Mouse (Mus musculus) brain, embryonic 14.5 days (tissue): ENCODE results near the gene Sgtb. TPM values are rescaled to one million over a fixed set of nuclear protein-coding genes. Genes with fewer than 3 reads are reported as not detected.

Experiments
- DNase-seq: peaks from one replicate; pipeline ENCODE4 v3.0.0-alpha.2; 2011; ENCODE audit warnings: low read depth
- CTCF ChIP-seq: fragments of 200-500 bp; IDR thresholded peaks from 2 replicates; pipeline ENCODE4 v1.5.1; 2012; ENCODE audit warnings: inconsistent platforms, mild to moderate bottlenecking, moderate library complexity, borderline replicate concordance; ENCODE audit not compliant: insufficient read depth, insufficient read length; ENCODE audit errors: extremely low read depth
- POLR2A ChIP-seq: fragments of 200-500 bp; IDR thresholded peaks from 2 replicates; pipeline ENCODE4 v1.6.1; 2012; ENCODE audit warnings: mild to moderate bottlenecking, inconsistent platforms, borderline replicate concordance; ENCODE audit not compliant: poor library complexity, insufficient read depth, insufficient read length, severe bottlenecking; ENCODE audit errors: extremely low read depth
- polyA plus RNA-seq: library from polyadenylated mRNA; depleted of rRNA; stranded (reverse); fragments of >200 nt; gene quantifications from 2 replicates; pipeline ENCODE4 v1.2.3, GENCODE M21; 2012; rRNA removed

Sgtb gene
- polyA plus RNA-seq, 1 experiment = 23.7 TPM

GRCm38 (mm10) chr13:104171711-104172110 lies 62.2 kb downstream of the Sgtb start:
- no peak for DNase-seq
- no peak for TF ChIP-seq CTCF

- DNase-seq = no peak
These were observed 63.0 kb downstream of the Sgtb start for GRCm38 (mm10) chr13:104172498-104172897.

GRCm38 (mm10) chr13:104176874-104177273 lies 67.3 kb downstream of the Sgtb start:
- TF ChIP-seq POLR2A (no peak), CTCF (no peak)
- no peak for DNase-seq

More at GRCm38 (mm10) chr13:104172498-104172897, 63.0 kb downstream of the Sgtb start:
- TF ChIP-seq POLR2A (no peak), CTCF (no peak)

GRCm38 (mm10) chr13:104177796-104178649 lies 68.5 kb downstream of the Sgtb start, which contains the start of gene Trappc13:
Trappc13 (minus strand) TSS chr13:104178469.
- TF ChIP-seq CTCF (no peak), POLR2A (peak; percentile 23; the same call in 1 of the 2 replicates)
- DNase-seq = peak; percentile 96

GRCm38 (mm10) chr13:104178650-104179121 lies 69.1 kb downstream of the Sgtb start, which contains the start of gene Trim23:
Trim23 (plus strand) TSS chr13:104178797.
- TF ChIP-seq CTCF (0 out of 2 replicates have a peak, but pooled peaks have one; percentile 14), POLR2A (peak; percentile 40; the same call in 1 of the 2 replicates)
- peak; percentile 99 for DNase-seq

- no peak for TF ChIP-seq CTCF
- no peak for TF ChIP-seq POLR2A
- no peak for DNase-seq
These were observed 69.8 kb downstream of the Sgtb start for GRCm38 (mm10) chr13:104179176-104179888.

GRCm38 (mm10) chr13:104187357-104187756 lies 77.8 kb downstream of the Sgtb start:
- no peak for DNase-seq
- TF ChIP-seq POLR2A = no peak
- no peak for TF ChIP-seq CTCF

Other genes starting within 250 kb of the Sgtb start
- gene Erbin, start 189.2 kb upstream of the Sgtb start, polyA plus RNA-seq = 23.7 and 31.1 TPM in 2 replicates
- gene Nln, start 127 bp upstream of the Sgtb start, polyA plus RNA-seq = 24.3 and 35.3 TPM in 2 replicates
- gene Trappc13, start 68.7 kb downstream of the Sgtb start, polyA plus RNA-seq = 21.8 and 26.3 TPM in 2 replicates
- gene Trim23, start 69.1 kb downstream of the Sgtb start, polyA plus RNA-seq = 23.5 and 24.4 TPM in 2 replicates
- gene Cenpk, start 118.9 kb downstream of the Sgtb start, polyA plus RNA-seq = 4.9 and 11.1 TPM in 2 replicates
- 6.6 and 9.0 TPM in 2 replicates for gene Ppwd1, start 119.1 kb downstream of the Sgtb start, polyA plus RNA-seq
- gene Adamts6, start 178.1 kb downstream of the Sgtb start, polyA plus RNA-seq = 5.5 TPM in 2 replicates